Mouse (Mus musculus): ENCODE measurements at regions not wholly inside any gene's neighbourhood (a gene's known extent, or its start where the extent isn't known, plus 50 kb on each side); places are given as distances from the start of the nearest gene placed in this dataset.

DNA sequence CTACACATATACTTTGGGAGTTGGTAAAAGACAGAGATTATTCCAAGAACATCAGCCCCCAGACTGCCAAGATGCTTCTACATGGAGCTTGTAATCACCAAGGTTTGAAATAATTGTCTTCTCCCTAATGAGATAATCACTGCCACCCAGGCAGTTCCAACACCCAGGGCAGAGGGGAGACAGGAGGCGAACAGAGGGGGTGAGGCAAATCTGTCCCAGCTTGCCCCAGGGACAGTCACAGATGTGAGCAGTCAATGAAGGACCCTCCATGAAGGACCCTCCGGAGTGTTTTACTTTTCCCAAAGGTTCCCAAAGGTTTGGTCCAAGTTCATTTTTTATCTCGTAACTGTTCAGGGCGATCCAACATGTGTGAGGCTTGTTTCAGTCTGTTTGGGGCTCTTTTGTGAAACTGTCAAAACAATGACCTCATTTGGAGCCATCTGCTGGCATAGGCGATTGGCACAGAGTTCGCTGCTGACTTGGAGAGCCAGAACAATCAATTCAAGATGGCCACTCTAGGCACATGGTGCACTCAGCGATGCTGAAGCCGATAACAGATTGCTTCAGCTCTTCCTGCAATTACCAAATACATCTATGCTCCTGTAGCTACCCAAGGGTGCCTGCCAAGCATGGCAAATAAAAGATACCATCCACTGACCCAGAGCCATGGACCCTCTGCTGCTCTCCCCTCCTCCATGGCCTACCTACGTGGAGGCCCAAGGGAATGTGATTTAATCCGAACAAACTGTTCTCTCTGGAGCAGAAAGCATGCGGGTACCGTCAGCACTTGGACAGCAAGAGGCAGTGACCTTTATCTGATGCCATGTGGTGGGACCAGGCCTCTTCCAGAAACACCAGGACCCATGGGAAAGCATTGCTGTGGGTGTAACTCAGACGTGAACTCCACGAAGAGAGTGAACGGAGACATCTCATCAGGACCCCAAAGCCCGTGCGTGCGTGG is 326.9 kb downstream of the Wdr11 start:
- DNase-seq (ENCODE audit: low read depth), result peak; percentile 27

DNA sequence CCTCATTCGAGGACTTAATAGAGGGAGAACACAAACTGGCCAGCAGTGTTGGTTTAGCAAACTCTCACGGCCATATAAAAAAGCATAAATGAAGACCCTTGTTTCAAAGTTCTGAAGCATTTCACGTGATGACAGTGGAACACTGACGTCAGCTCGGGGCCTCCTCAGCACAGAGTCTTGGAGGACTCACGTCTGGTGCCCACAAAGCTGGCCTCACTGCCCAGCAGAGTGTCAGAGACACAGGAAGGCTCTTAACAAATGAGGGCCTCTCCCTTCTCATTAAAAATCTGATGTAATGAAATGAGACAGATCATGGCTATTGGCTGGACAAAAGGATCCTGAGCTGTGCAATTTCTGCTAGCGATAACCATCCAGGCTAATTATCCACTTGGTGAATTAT is 330.6 kb downstream of the Wdr11 start:
- no peak for DNase-seq (ENCODE audit: low read depth)

DNA sequence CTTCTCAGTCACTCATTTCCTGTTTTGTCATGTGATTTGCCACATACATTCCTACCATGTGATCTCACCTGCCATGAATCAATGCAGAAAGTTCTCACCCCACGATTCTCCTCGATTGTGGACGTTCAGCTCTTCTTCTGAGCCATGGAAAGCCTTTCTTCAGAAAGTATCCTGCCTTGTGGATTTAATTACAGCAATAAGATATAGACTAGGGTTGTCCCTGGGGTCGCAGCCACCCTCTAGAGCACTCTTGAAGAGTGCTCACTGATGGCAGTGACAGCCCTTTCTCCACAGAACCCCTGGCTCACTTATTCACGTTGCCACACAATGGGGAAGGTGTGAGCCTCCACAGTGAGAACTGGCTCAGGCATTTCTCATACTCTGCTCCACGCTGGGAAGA is 345.1 kb downstream of the Wdr11 start:
- DNase-seq (ENCODE audit: low read depth), result no peak

DNA sequence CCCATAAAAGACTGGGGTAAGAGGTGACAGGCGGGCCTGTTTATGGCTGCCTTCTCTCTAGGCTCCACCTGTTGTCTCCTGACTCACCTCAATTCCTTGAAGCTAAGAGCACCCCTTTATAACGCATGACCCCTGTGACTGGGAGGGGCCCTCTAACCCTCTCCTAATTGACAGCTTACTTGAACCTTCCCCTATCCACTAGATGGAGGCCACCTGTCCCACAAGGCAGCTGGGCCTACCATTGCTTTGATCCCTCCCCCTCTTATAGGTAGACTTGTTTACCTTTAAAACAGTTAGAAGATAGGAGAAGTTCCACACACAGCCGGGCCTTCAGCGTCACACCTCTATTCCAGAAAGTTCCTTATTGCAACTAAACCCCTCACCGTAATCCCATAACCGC is 346.1 kb downstream of the Wdr11 start:
- DNase-seq (ENCODE audit: low read depth), result no peak

DNA sequence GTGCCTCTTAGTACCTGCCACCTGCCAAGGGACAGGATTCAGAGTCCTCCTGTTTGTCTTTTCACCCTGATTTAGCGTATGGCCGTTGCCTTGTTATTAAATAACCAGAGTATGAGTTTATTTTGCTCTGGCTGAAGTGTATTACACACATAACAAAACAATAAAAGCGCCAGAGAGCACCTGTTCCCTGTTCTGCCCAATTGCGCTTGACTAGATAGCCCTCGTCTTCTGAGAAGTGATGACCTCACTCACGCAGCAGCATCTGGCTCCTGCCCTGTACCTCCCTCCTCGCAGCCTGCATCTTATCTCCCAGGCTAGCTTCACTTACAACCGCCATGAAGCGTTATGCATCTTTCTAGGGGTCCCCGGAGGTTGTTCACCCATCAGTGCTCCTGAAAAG is 346.5 kb downstream of the Wdr11 start:
- DNase-seq (ENCODE audit: low read depth), result no peak

DNA sequence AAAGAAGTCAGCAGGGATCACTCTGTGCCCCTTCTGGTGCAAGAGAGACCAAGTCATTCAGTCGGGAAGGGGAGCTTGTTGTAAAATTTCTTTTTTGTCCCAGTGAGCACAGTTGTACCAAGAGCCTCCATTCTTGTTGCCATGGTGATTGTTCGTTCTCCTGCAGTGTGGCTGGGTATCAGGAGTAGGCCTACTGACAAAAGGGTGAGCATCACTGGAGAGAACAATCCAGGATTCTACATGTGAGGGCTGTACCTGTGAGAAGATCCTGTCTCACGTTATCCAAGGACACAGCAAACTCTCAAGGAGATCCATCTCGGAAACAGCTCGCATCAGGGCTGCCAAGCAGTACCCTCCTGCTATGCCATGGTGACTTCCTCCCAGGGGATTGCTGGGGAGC is 347.6 kb downstream of the Wdr11 start:
- no peak for DNase-seq (ENCODE audit: low read depth)

DNA sequence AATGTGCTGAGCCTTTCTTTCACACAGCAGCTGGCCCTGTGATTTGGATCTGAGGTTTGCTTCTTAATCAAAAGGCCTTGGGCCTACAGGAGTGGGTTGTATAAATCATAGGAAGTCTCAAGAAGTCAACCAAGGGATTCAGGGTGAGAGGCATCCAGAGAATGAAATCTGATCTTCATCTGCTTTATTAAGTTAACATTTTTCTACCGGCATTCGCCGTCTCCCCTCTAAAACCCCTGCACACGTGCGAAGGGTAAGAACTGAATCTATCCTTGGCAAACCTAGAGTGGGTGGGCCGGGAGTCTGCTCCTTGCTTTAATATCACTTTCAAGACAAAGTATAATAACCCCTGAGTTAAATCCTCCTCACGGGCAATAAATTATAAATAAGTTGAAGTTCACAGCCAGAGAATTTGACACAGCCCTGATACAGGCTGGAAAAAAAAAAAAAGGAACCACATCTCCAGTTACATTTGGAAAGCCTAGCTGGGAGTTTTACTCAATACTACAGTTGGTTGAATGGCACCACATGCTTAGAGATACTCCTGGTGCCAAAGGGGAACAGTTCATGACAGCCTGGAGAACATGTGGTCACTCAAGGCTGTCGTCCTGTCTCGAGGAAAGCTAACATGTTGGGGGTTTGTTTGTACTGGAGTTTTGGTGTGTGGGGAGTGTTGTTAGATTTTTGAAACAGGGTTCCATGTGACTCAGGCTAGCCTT is 349.8 kb downstream of the Wdr11 start:
- peak; percentile 64 for DNase-seq (ENCODE audit: low read depth)

DNA sequence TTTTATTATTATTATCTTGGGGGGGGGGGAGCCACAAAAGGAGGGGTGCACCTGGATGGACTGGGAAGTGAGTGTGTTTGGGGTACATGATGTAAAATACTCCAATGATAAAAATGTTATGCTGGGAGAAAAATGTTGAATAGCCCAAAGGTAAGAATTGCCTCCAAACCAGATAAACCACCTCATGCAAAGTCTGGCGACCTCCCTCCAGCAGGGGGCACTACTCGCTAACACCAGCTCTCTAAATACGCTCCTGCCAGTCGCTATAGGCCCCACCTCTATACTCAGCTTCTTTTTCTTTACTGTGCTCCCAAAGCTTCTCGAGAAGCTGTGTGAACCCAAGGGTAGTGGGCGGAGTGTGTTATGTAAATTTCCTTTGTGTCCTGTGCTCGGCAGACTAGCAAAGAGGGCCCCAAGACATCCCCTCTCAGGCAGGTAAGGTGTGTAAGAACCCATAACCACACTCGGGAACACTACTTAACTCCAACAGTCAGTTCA is 357.0 kb downstream of the Wdr11 start:
- DNase-seq (ENCODE audit: low read depth), result no peak

DNA sequence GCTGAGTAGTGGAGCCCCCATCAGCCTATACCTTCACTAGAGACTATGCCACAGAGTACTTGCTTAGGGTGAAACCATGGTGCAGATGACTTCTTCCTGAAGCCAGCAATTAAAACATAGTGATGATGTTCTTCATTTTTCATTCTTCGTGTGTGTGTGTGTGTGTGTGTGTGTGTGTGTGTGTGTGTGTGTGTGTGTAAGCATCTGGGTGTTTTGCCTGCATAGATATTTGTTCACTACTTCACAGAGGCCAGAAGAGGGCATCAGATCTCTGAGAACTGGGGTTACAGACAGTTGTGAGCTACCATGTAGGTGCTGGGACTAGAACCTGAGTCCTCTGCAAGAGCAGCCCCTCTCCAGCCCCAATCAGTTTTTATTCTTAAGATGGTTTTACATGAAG is 358.8 kb downstream of the Wdr11 start:
- no peak for DNase-seq (ENCODE audit: low read depth)

DNA sequence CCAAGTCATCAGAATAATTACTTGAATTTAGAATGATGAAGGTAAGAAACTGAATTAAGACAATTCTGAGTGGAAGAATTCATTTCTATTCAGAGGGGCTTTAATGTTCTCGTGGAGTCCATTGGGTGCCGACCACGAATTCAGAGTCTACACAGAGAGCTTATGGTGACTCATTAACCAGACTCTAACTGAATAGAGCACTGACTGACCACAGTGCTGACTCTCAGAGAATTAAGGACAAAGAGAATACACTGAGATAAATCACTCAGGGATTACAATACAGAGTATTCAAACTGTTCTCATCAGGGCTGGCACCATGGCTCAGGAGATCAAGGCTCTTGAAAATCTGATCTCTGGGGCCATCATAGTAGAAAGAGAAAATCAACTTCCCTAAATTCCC is 366.7 kb downstream of the Wdr11 start:
- no peak for DNase-seq (ENCODE audit: low read depth)

DNA sequence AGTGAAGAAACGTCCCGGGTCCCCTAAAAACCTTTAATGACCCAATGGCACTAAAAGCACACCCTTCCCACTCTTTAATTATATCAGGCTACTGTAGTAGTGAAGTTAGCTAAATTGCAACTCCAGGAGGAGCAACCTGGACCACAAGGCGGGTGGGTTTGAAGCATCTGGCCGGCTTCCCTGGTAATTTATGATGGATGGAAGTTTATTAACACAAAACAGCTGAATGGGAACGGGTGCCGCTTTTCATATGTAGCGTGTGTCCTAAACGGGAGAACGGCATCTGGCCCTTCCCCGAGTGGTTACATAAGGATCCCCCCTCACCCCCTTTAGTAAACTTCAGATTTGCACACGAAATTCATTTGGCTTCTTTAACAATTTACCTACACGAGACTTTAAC is 370.9 kb downstream of the Wdr11 start:
- DNase-seq (ENCODE audit: low read depth), result no peak

DNA sequence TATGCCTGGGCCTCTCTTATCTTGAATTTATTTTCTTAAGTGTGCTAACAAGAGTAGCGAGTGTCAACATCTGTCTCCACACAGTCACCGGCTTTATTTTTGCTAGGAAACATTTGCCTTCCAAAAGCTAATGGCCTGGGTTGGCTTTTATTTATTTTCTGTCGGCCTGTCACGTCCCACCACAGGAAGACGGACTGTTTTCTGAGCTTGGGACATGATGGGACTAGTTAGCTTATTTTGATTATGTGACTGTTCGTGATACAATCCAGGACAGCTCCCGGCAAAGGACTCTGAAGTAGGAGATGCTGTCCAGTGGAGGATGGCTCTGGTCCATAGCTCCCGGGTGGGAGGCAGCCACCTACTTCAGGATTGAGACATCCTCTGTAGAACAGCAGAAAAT is 372.5 kb downstream of the Wdr11 start:
- DNase-seq (ENCODE audit: low read depth), result no peak

DNA sequence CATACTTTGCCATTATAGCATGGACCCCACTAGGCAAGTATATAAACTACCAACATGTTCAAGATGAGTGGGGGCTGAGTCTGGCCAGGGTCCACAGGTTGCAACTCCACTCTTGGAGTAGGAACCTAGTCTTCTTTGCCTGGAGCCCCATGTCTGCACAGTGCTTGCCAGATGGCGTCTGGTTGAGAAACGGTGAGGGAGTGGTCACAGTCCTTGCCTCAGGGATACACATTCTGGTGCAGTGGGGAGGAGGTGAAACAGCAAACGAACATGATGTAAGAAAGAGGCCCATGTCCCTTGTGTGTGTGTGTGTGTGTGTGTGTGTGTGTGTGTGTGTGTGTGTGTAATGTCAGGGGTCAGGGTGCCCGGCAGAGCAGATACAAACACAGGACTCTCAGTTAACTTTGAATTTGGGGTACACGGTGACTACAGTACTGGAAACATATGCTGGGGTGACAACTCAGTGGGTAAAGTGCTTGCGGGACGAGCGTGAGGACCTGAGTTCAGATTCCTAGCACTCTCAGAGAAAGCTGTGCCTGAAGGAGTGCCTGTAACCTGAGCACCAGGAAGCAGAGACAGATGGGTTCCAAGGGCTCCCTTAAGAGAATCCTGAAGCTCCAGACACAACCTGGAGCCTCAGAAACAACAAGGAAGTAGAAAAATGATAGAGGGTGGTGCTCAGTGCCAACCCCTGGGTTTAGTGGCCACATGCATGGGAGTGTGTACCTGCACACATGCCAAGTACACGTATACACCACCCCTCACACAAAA is 373.8 kb downstream of the Wdr11 start:
- DNase-seq (ENCODE audit: low read depth), result peak; percentile 42

DNA sequence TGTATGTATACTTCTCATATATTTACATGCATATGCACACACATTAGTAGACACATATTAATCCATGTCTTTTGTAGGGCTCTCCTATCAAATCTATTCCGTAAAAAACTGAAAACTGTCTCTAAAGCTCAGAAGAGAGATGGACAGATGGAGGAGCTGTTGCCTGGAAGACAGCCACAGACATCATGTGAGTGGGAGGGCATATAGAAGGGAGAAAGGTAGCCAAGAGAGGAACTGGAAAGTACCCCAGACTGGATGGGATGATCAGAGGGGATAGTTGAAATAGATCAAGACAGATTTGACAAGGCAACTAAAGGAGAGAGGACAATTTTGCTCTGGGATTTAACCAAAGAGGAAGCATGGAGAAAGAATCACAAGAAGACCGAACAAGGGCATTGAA is 375.1 kb downstream of the Wdr11 start:
- DNase-seq (ENCODE audit: low read depth), result no peak

DNA sequence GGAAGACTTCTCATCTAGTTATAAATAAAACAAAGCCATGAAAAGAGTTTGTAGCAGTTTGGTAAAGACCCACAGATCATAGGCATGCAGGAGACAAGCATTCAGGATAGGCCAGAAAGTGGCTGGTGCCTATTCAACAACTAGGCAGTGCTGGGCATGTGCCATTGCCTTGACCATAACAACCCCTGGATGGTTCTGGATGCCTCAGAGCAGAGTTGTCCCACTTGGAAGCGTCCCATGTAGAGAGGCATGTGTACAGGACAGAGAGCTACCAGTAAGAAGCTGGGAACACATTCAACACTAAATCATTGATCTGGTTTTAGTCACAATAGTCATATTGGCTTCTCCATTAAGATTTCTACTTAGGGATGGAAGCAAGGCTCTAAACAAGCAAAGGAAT is 378.5 kb downstream of the Wdr11 start:
- no peak for DNase-seq (ENCODE audit: low read depth)

DNA sequence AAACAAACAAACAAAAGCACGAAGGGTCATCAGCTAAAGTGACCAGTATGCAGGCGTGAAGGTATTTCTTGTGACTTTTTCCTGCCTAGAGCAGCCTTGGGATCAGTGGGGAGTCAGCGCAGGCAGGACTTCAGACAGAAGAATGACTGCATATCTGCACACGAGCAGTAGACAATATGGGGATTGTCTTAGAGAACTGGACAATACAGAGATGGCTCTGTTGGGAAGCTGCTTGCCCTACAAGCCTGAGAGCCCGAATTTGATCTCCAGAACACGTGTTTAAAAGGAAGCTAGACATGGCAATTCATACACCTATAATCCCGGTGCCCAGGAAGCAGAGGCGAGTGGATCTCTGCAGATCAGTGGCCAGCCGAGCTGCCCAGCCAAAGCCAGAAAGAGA is 382.5 kb downstream of the Wdr11 start:
- DNase-seq (ENCODE audit: low read depth), result no peak

DNA sequence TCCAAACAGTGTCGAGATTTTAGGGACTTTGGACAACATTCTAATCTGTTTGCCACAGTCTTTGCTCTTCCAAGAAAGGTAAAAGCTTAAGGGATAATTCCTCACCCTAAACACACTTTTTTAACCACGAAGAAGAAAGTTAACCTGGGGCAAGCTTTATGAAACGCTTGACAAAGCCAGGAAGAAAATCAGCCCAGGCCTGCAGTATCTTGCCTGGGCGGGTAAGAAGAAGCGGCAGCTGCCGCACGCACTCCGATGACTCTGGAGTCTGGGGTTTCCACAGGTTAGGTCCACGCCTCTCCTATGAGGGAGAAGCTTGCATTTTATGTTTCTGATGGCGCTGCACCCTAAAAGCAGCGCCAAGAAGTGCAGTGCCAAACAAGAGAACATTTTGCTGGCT is 383.2 kb downstream of the Wdr11 start:
- DNase-seq (ENCODE audit: low read depth), result no peak

DNA sequence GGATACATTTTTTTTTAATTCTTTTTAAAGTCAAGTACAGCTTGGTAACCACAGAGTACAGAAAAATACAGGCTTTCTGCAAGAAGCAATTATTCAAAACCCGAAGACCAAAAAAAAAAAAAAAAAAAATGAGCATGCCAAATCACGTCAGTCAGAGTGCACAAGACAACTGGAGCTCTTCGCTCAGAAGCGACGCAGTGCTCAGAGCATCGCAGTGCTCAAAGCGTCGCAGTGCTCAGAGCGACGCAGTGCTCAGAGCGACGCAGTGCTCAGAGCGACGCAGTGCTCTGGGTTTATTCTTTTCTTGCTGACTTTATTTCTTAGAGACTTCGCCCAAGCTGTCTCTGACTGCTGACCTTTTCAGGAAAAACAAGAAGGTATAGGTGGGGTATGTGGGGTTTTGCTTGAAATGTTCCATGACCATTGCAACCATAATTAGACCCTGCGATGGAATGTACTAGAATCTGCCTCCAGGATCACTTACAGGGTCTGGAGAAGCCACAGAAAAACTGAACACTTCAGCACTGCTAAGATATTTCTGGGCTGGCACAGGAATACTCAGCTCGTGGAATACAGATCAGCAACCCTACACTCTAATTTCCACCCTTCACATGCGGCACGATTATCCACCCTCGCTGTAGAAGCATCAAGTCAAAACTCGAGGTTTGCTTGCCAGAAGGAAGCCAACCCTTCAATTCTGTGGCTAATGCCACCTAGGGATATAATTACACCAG is 384.3 kb downstream of the Wdr11 start:
- no peak for DNase-seq (ENCODE audit: low read depth)

DNA sequence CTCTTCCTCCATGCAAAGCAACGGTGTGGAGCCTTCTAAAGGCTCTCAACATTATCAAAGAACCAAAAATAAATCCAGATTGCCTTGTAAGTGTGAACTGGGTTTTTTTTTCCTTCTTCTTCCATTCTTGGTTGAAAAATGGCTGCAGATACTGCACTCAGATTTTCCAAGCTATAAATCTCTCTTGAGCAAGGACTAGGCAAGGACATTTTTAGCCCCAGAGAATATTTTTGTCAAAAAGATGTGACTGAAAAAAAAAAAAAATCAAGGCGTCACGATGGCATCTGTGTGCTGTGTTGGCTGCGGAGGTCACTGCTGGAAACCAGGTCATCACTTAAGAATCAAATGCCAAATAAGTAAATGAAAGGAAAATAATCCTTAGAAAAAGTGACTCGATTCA is 386.9 kb downstream of the Wdr11 start:
- no peak for DNase-seq (ENCODE audit: low read depth)

DNA sequence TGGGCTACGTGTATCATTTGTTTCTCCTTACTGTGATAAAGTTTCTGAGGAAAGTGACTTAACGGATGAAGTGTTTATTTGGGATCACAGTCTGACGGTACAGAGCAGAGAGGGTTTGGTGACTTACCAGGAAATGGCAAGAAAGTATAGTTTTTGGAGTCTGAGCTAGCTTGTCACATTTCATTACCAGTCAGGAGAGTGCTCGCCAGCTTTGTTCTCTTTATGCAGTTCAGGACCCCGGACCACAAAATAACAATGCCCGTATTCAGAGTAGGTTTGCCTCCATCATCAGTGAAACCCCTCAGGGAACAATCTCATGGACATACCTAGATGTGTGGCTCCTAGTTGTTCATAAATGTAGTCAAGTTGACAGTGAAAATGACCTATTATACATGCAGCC is 387.7 kb downstream of the Wdr11 start:
- no peak for DNase-seq (ENCODE audit: low read depth)

DNA sequence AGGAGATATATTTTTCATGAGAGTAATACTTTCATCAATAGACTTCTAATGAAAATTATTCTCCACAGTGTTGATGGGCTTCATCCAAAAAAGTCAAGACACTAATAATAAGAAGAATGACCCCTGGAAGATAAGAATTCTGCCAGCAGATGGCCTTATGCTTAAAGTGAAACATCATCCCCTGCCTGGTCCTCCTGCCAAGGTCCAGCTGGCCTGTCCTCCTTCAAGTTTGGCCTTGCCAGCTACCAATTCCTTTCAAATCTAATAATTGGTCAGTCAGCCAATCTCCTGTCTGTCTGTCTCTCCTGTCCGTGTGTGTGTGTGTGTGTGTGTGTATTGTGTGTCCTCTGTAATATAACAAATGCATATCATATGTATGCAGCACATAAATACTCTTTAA is 388.8 kb downstream of the Wdr11 start:
- no peak for DNase-seq (ENCODE audit: low read depth)

DNA sequence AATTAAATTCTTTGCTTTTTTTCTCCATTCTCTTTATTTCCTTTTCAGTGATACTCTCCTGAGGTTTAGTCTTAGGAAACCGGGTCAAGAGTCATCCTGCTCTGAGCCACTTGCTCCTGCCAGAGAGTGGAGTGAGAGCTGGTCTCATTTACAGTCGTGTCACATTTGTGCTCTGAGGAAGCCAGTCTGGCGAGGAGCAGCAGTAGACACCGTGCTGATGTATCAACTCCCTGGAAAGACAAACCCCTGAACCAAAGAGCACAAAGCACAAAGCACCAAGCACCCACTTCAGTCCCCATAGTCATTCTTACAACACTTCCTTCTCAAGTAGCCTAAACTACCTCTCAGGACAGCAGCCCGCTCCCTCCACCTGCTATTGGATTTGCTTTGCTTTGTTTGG is 390.7 kb downstream of the Wdr11 start:
- no peak for DNase-seq (ENCODE audit: low read depth)
